Mouse (Mus musculus) C2C12 (cell line): Measurements from ENCODE around the gene Maats1.

ENCODE experiments used
- CEBPB ChIP-seq: IDR thresholded peaks from one replicate; pipeline ENCODE4 v1.6.1; 2011; ENCODE audit warnings: low read depth, mild to moderate bottlenecking, control low read depth, moderate library complexity
- CTCF ChIP-seq: IDR thresholded peaks from one replicate; pipeline ENCODE4 v1.5.1; 2011; ENCODE audit not compliant: control insufficient read depth, insufficient read depth, insufficient read length
- FOSL1 ChIP-seq: IDR thresholded peaks from one replicate; pipeline ENCODE4 v1.8.0; 2011; ENCODE audit warnings: mild to moderate bottlenecking, low read length; ENCODE audit not compliant: poor library complexity, insufficient read depth, severe bottlenecking
- MAX ChIP-seq: IDR thresholded peaks from one replicate; pipeline ENCODE4 v1.6.1; 2011; ENCODE audit warnings: mild to moderate bottlenecking, control low read depth
- MYOG ChIP-seq: IDR thresholded peaks from one replicate; pipeline ENCODE4 v1.6.1; 2011; ENCODE audit not compliant: control insufficient read depth, insufficient read length; ENCODE audit errors: extremely low read depth
- USF1 ChIP-seq: IDR thresholded peaks from one replicate; pipeline ENCODE4 v1.6.1; 2011; ENCODE audit warnings: low read depth, mild to moderate bottlenecking, control low read depth, moderate library complexity

- TF ChIP-seq CTCF, result no peak
- no peak for TF ChIP-seq CEBPB
- TF ChIP-seq USF1, result no peak
- TF ChIP-seq MAX, result no peak
- TF ChIP-seq MYOG, result no peak
- TF ChIP-seq FOSL1, result no peak
These were observed 33.2 kb upstream of the Maats1 start for GRCm38 (mm10) chr16:38375182-38375581.
